Mouse (Mus musculus) layer of hippocampus, postnatal 10 days (tissue): Measurements from ENCODE around the gene Elovl5. TPM values are rescaled to one million over a fixed set of nuclear protein-coding genes. Genes with fewer than 3 reads are reported as not detected.

Experiments used
- total RNA-seq, 2 experiments: library from RNA; stranded (reverse); gene quantifications; 2 replicates each; pipeline ENCODE4 v1.2.3; 2021

Elovl5 gene
- total RNA-seq, 2 experiments from 2014 or later: 85.5 to 89.5 TPM

Other genes starting within 250 kb of the Elovl5 start
- gene Gclc, start 162.8 kb upstream of the Elovl5 start, total RNA-seq: 10 to 100 TPM; 35.7 to 36.0 TPM
- not detected for gene Gcm1, start 134.6 kb downstream of the Elovl5 start, total RNA-seq
- 100 to 1,000 TPM; 105 to 115 TPM for gene Fbxo9, start 191.7 kb downstream of the Elovl5 start, total RNA-seq
- 10 to 100 TPM; 29.7 to 35.4 TPM for gene Ick, start 191.8 kb downstream of the Elovl5 start, total RNA-seq